Mouse (Mus musculus) forebrain, embryonic 14.5 days (tissue): ENCODE results near the gene Nrf1. TPM values are rescaled to one million over a fixed set of nuclear protein-coding genes. Genes with fewer than 3 reads are reported as not detected.

Source experiments
- ATAC-seq: fragments of 200-750 bp; cut with Nextera tagmentation; 2 replicates; pipeline ENCODE4 v1.8.0; 2017; ENCODE audit warnings: mild to moderate bottlenecking, moderate library complexity
- DNase-seq: peaks from one replicate; pipeline ENCODE4 v3.0.0-alpha.2; 2015; ENCODE audit warnings: low spot score
- H3K27ac ChIP-seq: fragments of 300-500 bp; sonication (generic); 2 replicates; pipeline ENCODE4 v1.5.1; 2014; ENCODE audit warnings: low read depth, mild to moderate bottlenecking, control low read depth, low read length, moderate library complexity
- H3K27me3 ChIP-seq: fragments of 300-500 bp; sonication (generic); replicated peaks from 2 replicates; pipeline ENCODE4 v1.6.1; 2014; ENCODE audit warnings: low read length, control low read depth, mixed read lengths; ENCODE audit not compliant: control insufficient read depth, insufficient read depth
- H3K36me3 ChIP-seq: fragments of 300-500 bp; sonication (generic); 2 replicates; pipeline ENCODE4 v1.6.1; 2014; ENCODE audit warnings: low read length, control low read depth; ENCODE audit not compliant: control insufficient read depth, insufficient read depth
- H3K4me1 ChIP-seq: fragments of 300-500 bp; sonication (generic); 2 replicates; pipeline ENCODE4 v1.6.1; 2014; ENCODE audit warnings: antibody characterized with exemption, low read length, control low read depth; ENCODE audit not compliant: control insufficient read depth, insufficient read depth
- H3K4me2 ChIP-seq: fragments of 300-500 bp; sonication (generic); 2 replicates; pipeline ENCODE4 v1.6.1; 2014; ENCODE audit warnings: mild to moderate bottlenecking, control low read depth, low read length
- H3K4me3 ChIP-seq: fragments of 300-500 bp; sonication (generic); 2 replicates; pipeline ENCODE4 v1.5.1; 2014; ENCODE audit warnings: low read depth, low read length, control low read depth
- H3K9ac ChIP-seq: fragments of 300-500 bp; sonication (generic); 2 replicates; pipeline ENCODE4 v1.6.1; 2014; ENCODE audit warnings: mild to moderate bottlenecking, low read length, control low read depth, moderate library complexity
- H3K9me3 ChIP-seq: fragments of 300-500 bp; sonication (generic); replicated peaks from 2 replicates; pipeline ENCODE4 v1.6.1; 2016; ENCODE audit warnings: low read length, control low read depth, mixed read lengths; ENCODE audit not compliant: control insufficient read depth
- WGBS: fragments of 180-500 bp; shearing (Covaris S2); extraction: QIAGEN DNeasy Blood & Tissue Kit; methylation state at CpG from one replicate; pipeline ENCODE4 v1.1.7; 2014; 5-methylcytosine and 5-hydroxymethylcytosine counted together
- microRNA counts: library from miRNA; unstranded; fragments of <30 nt; microRNA quantifications from one replicate; lab custom pipeline; 2016
- microRNA-seq: library from miRNA; unstranded; fragments of <30 nt; microRNA quantifications from one replicate; pipeline ENCODE4, GENCODE M21; 2016
- polyA plus RNA-seq: library from polyadenylated mRNA; unstranded; fragments of >200 nt; fragmentation: Nextera tagmentation; extraction: Ambion mirVana; gene quantifications from 2 replicates; pipeline ENCODE4 v1.2.1, GENCODE M21; 2014

Nrf1 gene
- polyA plus RNA-seq, 1 experiment from 2014 or later: 48.7 TPM

GRCm38 (mm10) chr6:30180321-30180720 lies 132.5 kb downstream of the Nrf1 start:
- Histone ChIP-seq H3K4me1 (no peaks in the 10 kb centered on the region), H3K36me3 (no peaks in the 10 kb centered on the region), H3K27me3 (peaks cover 60% of the 10 kb centered on the region), H3K4me3 (no peak overlapping the region), H3K27ac (no peak overlapping the region), H3K4me2 (no peak overlapping the region), H3K9me3 (peaks cover 4% of the 10 kb centered on the region; the same call in 1 of the 2 replicates), H3K9ac (no peak overlapping the region)
- DNase-seq: no peak
- 31% methylated on average over 2 of the region's 2 CpGs for WGBS
- 0 out of 2 replicates have a peak, but pooled peaks have one; percentile 18 for ATAC-seq

- peaks cover 4% of the 10 kb centered on the region; the same call in 1 of the 2 replicates for H3K9me3 ChIP-seq
- H3K36me3 ChIP-seq: no peaks in the 10 kb centered on the region
- H3K4me3 ChIP-seq: no peak overlapping the region
- H3K27me3 ChIP-seq: peaks cover 43% of the 10 kb centered on the region
- no peak overlapping the region for H3K9ac ChIP-seq
- H3K27ac ChIP-seq: no peak overlapping the region
- WGBS: 64% methylated on average over 6 of the region's 6 CpGs
- no peaks in the 10 kb centered on the region for H3K4me1 ChIP-seq
- H3K4me2 ChIP-seq: no peak overlapping the region
- DNase-seq: no peak
- ATAC-seq: no peak
Measured at GRCm38 (mm10) chr6:30182038-30182437, 134.2 kb downstream of the Nrf1 start.

GRCm38 (mm10) chr6:30183624-30184023 lies 135.8 kb downstream of the Nrf1 start:
- H3K27me3 ChIP-seq: peaks cover 30% of the 10 kb centered on the region
- no peak overlapping the region for H3K9ac ChIP-seq
- 78% methylated on average over 4 of the region's 4 CpGs for WGBS
- ATAC-seq (no peak), DNase-seq (no peak)
- no peaks in the 10 kb centered on the region for H3K36me3 ChIP-seq
- no peak overlapping the region for H3K4me2 ChIP-seq
- H3K27ac ChIP-seq: no peak overlapping the region
- no peak overlapping the region for H3K4me3 ChIP-seq
- no peaks in the 10 kb centered on the region for H3K4me1 ChIP-seq
- H3K9me3 ChIP-seq: peaks cover 4% of the 10 kb centered on the region; the same call in 1 of the 2 replicates

- WGBS: 85% methylated on average over 11 of the region's 11 CpGs
- Histone ChIP-seq H3K4me1 (no peaks in the 10 kb centered on the region), H3K36me3 (no peaks in the 10 kb centered on the region), H3K9me3 (no peaks in the 10 kb centered on the region), H3K27me3 (no peaks in the 10 kb centered on the region), H3K4me2 (no peak overlapping the region), H3K4me3 (no peak overlapping the region), H3K27ac (no peak overlapping the region), H3K9ac (no peak overlapping the region)
- no peak for ATAC-seq
- DNase-seq: no peak
Measured at GRCm38 (mm10) chr6:30195656-30196055, 147.9 kb downstream of the Nrf1 start.

- Histone ChIP-seq H3K9ac (no peak overlapping the region), H3K4me3 (no peak overlapping the region), H3K9me3 (no peaks in the 10 kb centered on the region), H3K27ac (no peak overlapping the region), H3K4me2 (no peak overlapping the region), H3K4me1 (no peaks in the 10 kb centered on the region), H3K36me3 (no peaks in the 10 kb centered on the region), H3K27me3 (no peaks in the 10 kb centered on the region)
- DNase-seq (no peak), ATAC-seq (no peak)
- 82% methylated on average over 8 of the region's 8 CpGs for WGBS
Measured at GRCm38 (mm10) chr6:30196143-30196542, 148.4 kb downstream of the Nrf1 start.

MicroRNAs within 50 kb of the gene (microRNA counts, 519-probe panel; counts per million panel counts)
- microRNA mmu-miR-182 (lab: Ali Mortazavi, UCI) (not detected), microRNA mmu-miR-183 (lab: Ali Mortazavi, UCI) (not detected), microRNA mmu-miR-96 (lab: Ali Mortazavi, UCI) (1,799 counts per million, percentile 4 among the panel's probes with 10 or more counts)

Small RNAs within 50 kb of the gene (microRNA-seq; reads per million reads assigned to microRNA genes)
- gene Mir182: 191 reads per million, percentile 65 among the genes with 10 or more reads in this experiment
- 146 reads per million, percentile 61 among the genes with 10 or more reads in this experiment for gene Mir183
- 38.9 reads per million, percentile 44 among the genes with 10 or more reads in this experiment for gene Mir96

Other genes starting within 250 kb of the Nrf1 start
- gene Strip2, start 131.0 kb upstream of the Nrf1 start, polyA plus RNA-seq: 1.7 and 2.7 TPM in 2 replicates